13 mouse cellular contexts compared by ENCODE assay signal in the genomic region with DNA sequence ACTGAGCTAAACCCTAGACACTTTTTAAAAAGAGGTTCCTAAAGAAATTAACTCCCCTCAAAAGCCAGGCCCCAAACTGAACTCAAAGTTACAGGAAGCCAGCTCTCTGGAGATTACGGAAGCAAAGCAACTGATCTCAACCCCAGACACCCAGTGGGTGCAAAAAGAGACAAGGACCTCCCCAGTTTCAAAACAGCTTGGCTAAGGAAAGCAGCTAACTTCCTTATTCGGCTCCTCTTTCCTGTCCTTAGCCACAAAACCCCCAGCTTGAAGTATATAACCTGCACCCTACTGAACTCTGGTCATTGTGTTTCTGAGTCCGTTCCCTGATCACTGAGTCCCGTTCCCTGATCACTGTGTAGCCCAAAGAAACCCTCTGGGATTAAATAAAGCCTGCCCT. TPM values are rescaled to one million over a fixed set of nuclear protein-coding genes. Genes with fewer than 3 reads are reported as not detected.
DNase-seq lines count a peak whose midpoint lies in the region; ATAC-seq and TF ChIP-seq lines count a peak whose summit lies in the region.
"Had no signal": no experiment of that assay in that cellular context is flagged by ENCODE, and none has a peak within 500 bp of the region (broad histone marks: within the 10 kb centered on the region; RNA-seq: fewer than 3 reads in every experiment).

No protein-coding gene starts in this region.

- ATAC-seq in liver, embryonic 14.5 days (ENCODE audit: insufficient read depth) = no peak
- peak; percentile 76 for ATAC-seq in neutrophil, adult 5-6 weeks (ENCODE audit: extremely low read depth, insufficient number of reproducible peaks, low FRiP score, poor library complexity, severe bottlenecking)
- no peak for ATAC-seq in kidney, embryonic 14.5 days (ENCODE audit: low FRiP score, low TSS enrichment)
- no peak for ATAC-seq in cerebellum, adult (ENCODE audit: insufficient number of reproducible peaks, low FRiP score, low TSS enrichment)

- 16% methylated on average over 4 of the region's 4 CpGs for WGBS in liver, embryonic 14.5 days (ENCODE audit: insufficient replicate concordance)
- WGBS in kidney, embryonic 14.5 days = 58% methylated on average over 4 of the region's 4 CpGs

- TF ChIP-seq POLR2A in bone marrow macrophage, adult 2 months (IDR thresholded peaks at IDR 0.05; ENCODE audit: borderline replicate concordance, low read depth, low read length) = no peak

- no peak for TF ChIP-seq CTCF in bone marrow macrophage, adult 2 months (IDR thresholded peaks at IDR 0.05; ENCODE audit: low read depth, low read length)
- TF ChIP-seq CTCF in liver, embryonic 14.5 days (IDR thresholded peaks at IDR 0.05; ENCODE audit: low read depth) = no peak

- TF ChIP-seq EP300 in liver, embryonic 14.5 days (IDR thresholded peaks at IDR 0.05; ENCODE audit: low read depth) = no peak

- H3K4me3 ChIP-seq in bone marrow macrophage, adult 2 months (ENCODE audit: insufficient read depth, low read length) = no peak overlapping the region
- no peak overlapping the region for H3K4me3 ChIP-seq in liver, embryonic 14.5 days (ENCODE audit: insufficient read depth in 1 of 2, low read depth in 2 of 2, low read length in 2 of 2)
- no peak overlapping the region for H3K4me3 ChIP-seq in kidney, embryonic 14.5 days (ENCODE audit: low read length)
- H3K4me3 ChIP-seq: heart, embryonic 13.5 days; limb, embryonic 13.5 days had no signal

- H3K9ac ChIP-seq in liver, embryonic 14.5 days (replicated peaks) = no peak overlapping the region
- H3K9ac ChIP-seq in kidney, embryonic 14.5 days (ENCODE audit: low read depth, low read length) = no peak overlapping the region
- H3K9ac ChIP-seq: heart, embryonic 13.5 days; limb, embryonic 13.5 days had no signal

- peak; percentile 7 to 11 for DNase-seq in left cerebral cortex, adult 9 months (ENCODE audit: low spot score in 2 of 2)
- no peak for DNase-seq in left cerebral cortex, postnatal 10 days (ENCODE audit: extremely low spot score in 1 of 2, low spot score in 2 of 2)
- peak in 2 of 3 experiments; percentile 12 to 26 for DNase-seq in liver, embryonic 14.5 days (ENCODE audit: low read depth in 3 of 3, low spot score in 3 of 3)
- no peak for DNase-seq in testis, postnatal 14 days (ENCODE audit: low spot score)
- DNase-seq: kidney, postnatal 4 days; thymus, postnatal 4 days had no signal

- intact Hi-C loops in left cerebral cortex, postnatal 10 days (cut with DNase I) = no loop called here

- peak overlapping the region; percentile 90 for H3K27ac ChIP-seq in bone marrow macrophage, adult 2 months (ENCODE audit: insufficient read depth, low read depth, low read length)
- H3K27ac ChIP-seq in liver, embryonic 14.5 days = no peak overlapping the region
- H3K27ac ChIP-seq in kidney, embryonic 14.5 days (ENCODE audit: low read depth, low read length) = no peak overlapping the region
- H3K27ac ChIP-seq: heart, embryonic 13.5 days; limb, embryonic 13.5 days had no signal

- no peaks in the 10 kb centered on the region for H3K36me3 ChIP-seq in liver, embryonic 14.5 days (replicated peaks; ENCODE audit: control insufficient read depth, insufficient read depth, low read depth)
- H3K36me3 ChIP-seq in kidney, embryonic 14.5 days (ENCODE audit: control insufficient read depth, insufficient read depth, low read length) = no peaks in the 10 kb centered on the region
- H3K36me3 ChIP-seq: heart, embryonic 13.5 days; limb, embryonic 13.5 days had no signal

- no peaks in the 10 kb centered on the region for H3K27me3 ChIP-seq in liver, embryonic 14.5 days (ENCODE audit: control insufficient read depth, insufficient read depth, low read length)
- no peaks in the 10 kb centered on the region for H3K27me3 ChIP-seq in kidney, embryonic 14.5 days (ENCODE audit: control insufficient read depth, insufficient read depth, low read length)
- H3K27me3 ChIP-seq: heart, embryonic 13.5 days; limb, embryonic 13.5 days had no signal

- no peaks in the 10 kb centered on the region for H3K9me3 ChIP-seq in liver, embryonic 14.5 days (ENCODE audit: control insufficient read depth, low read length)
- no peaks in the 10 kb centered on the region for H3K9me3 ChIP-seq in kidney, embryonic 14.5 days (ENCODE audit: control insufficient read depth, low read length)
- H3K9me3 ChIP-seq: heart, embryonic 13.5 days; limb, embryonic 13.5 days had no signal

- H3K4me2 ChIP-seq in liver, embryonic 14.5 days (ENCODE audit: low read depth) = no peak overlapping the region
- H3K4me2 ChIP-seq in kidney, embryonic 14.5 days (replicated peaks; ENCODE audit: low read depth, low read length) = no peak overlapping the region
- H3K4me2 ChIP-seq: heart, embryonic 13.5 days; limb, embryonic 13.5 days had no signal

- H3K4me1 ChIP-seq in bone marrow macrophage, adult 2 months (ENCODE audit: control insufficient read depth, insufficient read depth, low read length) = peaks cover 53% of the 10 kb centered on the region
- peaks cover 3 to 22% of the 10 kb centered on the region in 2 experiments; a peak in 3 of 4 replicates for H3K4me1 ChIP-seq in liver, embryonic 14.5 days (replicated peaks; ENCODE audit: control insufficient read depth in 2 of 2, insufficient read depth in 2 of 2, low read length in 1 of 2)
- H3K4me1 ChIP-seq in kidney, embryonic 14.5 days (ENCODE audit: control insufficient read depth, insufficient read depth, low read length) = no peaks in the 10 kb centered on the region
- H3K4me1 ChIP-seq: limb, embryonic 13.5 days had no signal

RNA-seq across cellular contexts. Expression of a gene that starts 2.0 kb away (rescaled TPM):
- under 1 TPM; 0.26 to 0.45 TPM for total RNA-seq in left cerebral cortex, postnatal 10 days (2021)
- polyA plus RNA-seq in bone marrow macrophage, adult 2 months (2012; ENCODE audit: insufficient read depth, insufficient read length, missing spikeins) = 0.59 TPM in 1 of 2 replicates, not detected in the other
- 2.0 and 2.7 TPM in 2 replicates for polyA plus RNA-seq in liver, embryonic 14.5 days (2012; rRNA removed)
- 1.3 and 2.4 TPM in 2 replicates for polyA plus RNA-seq in liver, embryonic 14.5 days (2014; fragmentation: Nextera tagmentation; extraction: Ambion mirVana)
- total RNA-seq in neutrophil, adult 5-6 weeks (2017) = 27.1 and 32.2 TPM in 2 replicates
- polyA plus RNA-seq in kidney, embryonic 14.5 days (2014; fragmentation: Nextera tagmentation; extraction: Ambion mirVana) = not detected in 2 replicates
- polyA plus RNA-seq: heart, embryonic 13.5 days had no signal

RNA-seq across cellular contexts. Expression of a gene that starts 40.0 kb away (rescaled TPM):
- total RNA-seq in left cerebral cortex, postnatal 10 days (2021) = 10 to 100 TPM; 19.3 to 20.7 TPM
- 29.9 and 33.0 TPM in 2 replicates for polyA plus RNA-seq in bone marrow macrophage, adult 2 months (2012; ENCODE audit: insufficient read depth, insufficient read length, missing spikeins)
- 2.3 and 3.9 TPM in 2 replicates for polyA plus RNA-seq in liver, embryonic 14.5 days (2012; rRNA removed)
- polyA plus RNA-seq in liver, embryonic 14.5 days (2014; fragmentation: Nextera tagmentation; extraction: Ambion mirVana) = 5.2 and 5.4 TPM in 2 replicates
- total RNA-seq in neutrophil, adult 5-6 weeks (2017) = 46.8 TPM in 2 replicates
- 9.0 and 14.7 TPM in 2 replicates for polyA plus RNA-seq in kidney, embryonic 14.5 days (2014; fragmentation: Nextera tagmentation; extraction: Ambion mirVana)

RNA-seq across cellular contexts. Expression of a gene that starts 54.9 kb away (rescaled TPM):
- under 1 TPM; 0.09 to 0.14 TPM for total RNA-seq in left cerebral cortex, postnatal 10 days (2021)
- polyA plus RNA-seq in bone marrow macrophage, adult 2 months (2012; ENCODE audit: insufficient read depth, insufficient read length, missing spikeins) = not detected in 2 replicates
- polyA plus RNA-seq in liver, embryonic 14.5 days (2012; rRNA removed) = 0.64 and 0.69 TPM in 2 replicates
- polyA plus RNA-seq in liver, embryonic 14.5 days (2014; fragmentation: Nextera tagmentation; extraction: Ambion mirVana) = 0.24 and 0.38 TPM in 2 replicates
- 222 and 223 TPM in 2 replicates for total RNA-seq in neutrophil, adult 5-6 weeks (2017)
- 1.7 and 1.9 TPM in 2 replicates for polyA plus RNA-seq in kidney, embryonic 14.5 days (2014; fragmentation: Nextera tagmentation; extraction: Ambion mirVana)
- polyA plus RNA-seq: midbrain, postnatal 0 days had no signal

Comparison
In these comparisons a context has a peak if more than half of its experiments do, and no peak if none do; other contexts are left out.
1. DNase-seq: peak in left cerebral cortex, adult 9 months (2 of 2) and liver, embryonic 14.5 days (2 of 3); none in left cerebral cortex, postnatal 10 days (0 of 2) and testis, postnatal 14 days (single experiment).